Comparison of ENCODE assay signal across 9 mouse cellular contexts in the genomic region with DNA sequence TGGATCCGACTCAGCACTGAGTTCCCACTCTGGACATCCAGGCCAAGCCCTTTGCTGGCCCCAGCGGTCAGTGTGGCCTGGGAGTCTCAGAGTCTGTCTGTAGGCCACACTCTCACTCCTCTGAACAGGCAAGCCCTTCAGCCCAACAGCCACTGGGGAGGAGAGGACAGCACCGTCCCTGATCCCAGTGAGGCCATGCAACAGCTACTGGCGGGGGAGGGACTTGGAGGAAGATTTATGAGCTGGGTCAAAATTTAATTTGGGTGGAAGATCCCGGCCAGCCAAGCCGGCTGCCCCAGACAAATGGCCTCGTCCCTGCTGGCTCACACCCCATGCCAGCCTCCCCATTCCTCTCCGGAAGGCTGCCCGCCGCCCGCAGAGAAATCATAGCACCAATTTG. TPM values are rescaled to one million over a fixed set of nuclear protein-coding genes. Genes with fewer than 3 reads are reported as not detected.
DNase-seq lines count a peak whose midpoint lies in the region; ATAC-seq and TF ChIP-seq lines count a peak whose summit lies in the region.
"Had no signal": no experiment of that assay in that cellular context is flagged by ENCODE, and none has a peak within 500 bp of the region (broad histone marks: within the 10 kb centered on the region; RNA-seq: fewer than 3 reads in every experiment).

No protein-coding gene starts in this region.

- no peak for ATAC-seq in lung, embryonic 14.5 days (ENCODE audit: insufficient read depth)

- TF ChIP-seq CTCF in lung, embryonic 14.5 days (IDR thresholded peaks at IDR 0.05; ENCODE audit: low read depth) = no peak

- no peak overlapping the region for H3K4me3 ChIP-seq in lung, embryonic 14.5 days (ENCODE audit: low read depth, low read length)
- peak overlapping the region; percentile 9 for H3K4me3 ChIP-seq in limb, embryonic 10.5 days
- H3K4me3 ChIP-seq: myocyte had no signal

- peaks cover 5% of the 10 kb centered on the region; the same call in 1 of the 2 replicates for H3K4me1 ChIP-seq in lung, embryonic 14.5 days (ENCODE audit: insufficient read depth)
- peaks cover 57% of the 10 kb centered on the region for H3K4me1 ChIP-seq in limb, embryonic 10.5 days

- 42% methylated on average over 11 of the region's 11 CpGs for WGBS in lung, embryonic 14.5 days
- 37% methylated on average over 11 of the region's 11 CpGs for WGBS in limb, embryonic 10.5 days

- no peak overlapping the region for H3K4me2 ChIP-seq in lung, embryonic 14.5 days

- no peaks in the 10 kb centered on the region for H3K36me3 ChIP-seq in lung, embryonic 14.5 days (ENCODE audit: insufficient read depth)
- no peaks in the 10 kb centered on the region for H3K36me3 ChIP-seq in limb, embryonic 10.5 days

- peak; percentile 44 for DNase-seq in lung, embryonic 14.5 days
- DNase-seq in lung, postnatal 4 days = no peak
- peak; percentile 74 for DNase-seq in brain, adult 2 months (ENCODE audit: low read depth, low spot score)
- peak; percentile 70 for DNase-seq in gastrocnemius, postnatal 25 days
- DNase-seq in limb, embryonic 10.5 days (ENCODE audit: low spot score) = no peak
- no peak for DNase-seq in B cell, adult 2 months
- DNase-seq in urinary bladder, adult 18-20 months (ENCODE audit: low spot score in 2 of 2) = no peak
- DNase-seq in yolk sac, embryonic 10.5 days (ENCODE audit: low spot score) = no peak

- no peaks in the 10 kb centered on the region for H3K27me3 ChIP-seq in lung, embryonic 14.5 days (ENCODE audit: insufficient read depth, low read length)
- peaks cover 88% of the 10 kb centered on the region for H3K27me3 ChIP-seq in limb, embryonic 10.5 days (ENCODE audit: low read depth, poor library complexity, severe bottlenecking)

- H3K9me3 ChIP-seq in lung, embryonic 14.5 days (ENCODE audit: low read depth, low read length) = no peaks in the 10 kb centered on the region
- H3K9me3 ChIP-seq in limb, embryonic 10.5 days (replicated peaks) = no peaks in the 10 kb centered on the region

- H3K9ac ChIP-seq in lung, embryonic 14.5 days = no peak overlapping the region

- no peak overlapping the region; the same call in 1 of the 2 replicates for H3K27ac ChIP-seq in lung, embryonic 14.5 days (ENCODE audit: low read depth)
- H3K27ac ChIP-seq in limb, embryonic 10.5 days = peak overlapping the region; percentile 64

RNA-seq across cellular contexts. Expression of a gene that starts 15.7 kb away (rescaled TPM):
- 1.4 and 2.0 TPM in 2 replicates for polyA plus RNA-seq in lung, embryonic 14.5 days (2014; fragmentation: Nextera tagmentation; extraction: Ambion mirVana)
- total RNA-seq in gastrocnemius, postnatal 25 days (2021) = under 1 TPM; 0.31 to 0.35 TPM
- 0.54 and 1.6 TPM in 2 replicates for polyA plus RNA-seq in limb, embryonic 10.5 days (2016; fragmentation: Nextera tagmentation; extraction: Ambion mirVana)

Comparison
In these comparisons a context has a peak if more than half of its experiments do, and no peak if none do; other contexts are left out.
1. DNase-seq: peak in lung, embryonic 14.5 days (single experiment), brain, adult 2 months (single experiment) and gastrocnemius, postnatal 25 days (single experiment); none in lung, postnatal 4 days (0 of 2), limb, embryonic 10.5 days (single experiment), B cell, adult 2 months (0 of 2), urinary bladder, adult 18-20 months (0 of 2) and yolk sac, embryonic 10.5 days (single experiment).